Mouse (Mus musculus): ENCODE measurements around the gene C130074G19Rik. TPM values are rescaled to one million over a fixed set of nuclear protein-coding genes. Genes with fewer than 3 reads are reported as not detected.

Gene C130074G19Rik
- 1.9 and 2.3 TPM in 2 replicates for polyA plus RNA-seq (2015; fragmentation: Nextera tagmentation; extraction: Ambion mirVana)

DNA sequence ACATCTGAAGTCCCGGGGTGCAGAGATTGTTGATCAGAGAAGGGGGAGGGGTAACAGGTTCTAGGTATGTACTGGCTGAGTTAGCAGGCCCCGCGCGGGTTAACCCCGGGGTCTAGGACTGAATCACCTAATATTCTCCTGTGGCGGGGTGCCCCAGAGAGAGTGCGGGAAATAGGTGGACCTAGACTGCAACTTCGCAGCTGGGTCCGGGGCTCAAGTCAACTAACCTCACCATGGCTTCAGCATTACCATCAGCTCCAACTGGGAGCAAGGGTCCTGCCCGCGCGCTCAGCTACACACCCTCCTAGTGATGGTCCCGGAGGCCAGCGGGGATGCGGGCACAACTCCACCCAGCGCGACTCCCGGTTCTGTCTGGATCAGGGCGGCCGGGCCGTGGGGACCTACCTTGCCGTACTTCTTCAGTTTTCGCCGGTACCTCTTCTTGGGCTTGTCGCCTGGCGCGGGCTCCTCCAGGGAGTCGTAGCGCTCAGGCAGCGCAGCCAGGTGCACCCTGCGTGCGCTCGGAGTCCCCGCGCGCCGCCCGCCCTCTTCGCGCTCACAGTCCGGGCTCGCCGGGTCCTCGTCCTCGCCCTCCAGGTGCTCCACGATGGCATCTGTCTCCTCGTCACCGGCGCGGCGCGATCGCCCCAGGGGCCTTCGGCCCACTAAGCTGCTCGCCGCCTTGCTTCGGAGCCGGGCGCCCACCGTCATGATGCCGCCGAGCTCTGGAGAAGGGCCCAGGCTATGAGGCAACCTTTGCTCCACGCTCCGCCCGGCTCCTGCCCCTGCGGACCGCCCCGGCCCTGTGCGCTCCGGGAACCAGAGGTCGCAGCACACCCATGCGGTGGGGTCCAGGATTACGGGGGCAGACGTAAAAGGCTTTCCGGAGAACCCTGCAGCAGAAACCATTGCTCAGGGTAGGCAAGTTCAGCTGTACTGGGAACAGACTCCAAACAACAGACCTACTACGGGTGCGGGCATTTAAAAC lies at the start of gene C130074G19Rik:
Gene C130074G19Rik, minus strand, starts transcription at position 938 of the 988 bp plus-strand sequence.
- Histone ChIP-seq H3K27ac (no peak within 1 kb of the TSS), H3K4me2 (peak within 1 kb of the TSS; percentile 71), H3K4me3 (peak within 1 kb of the TSS; percentile 43), H3K4me1 (peaks cover 21% of the 10 kb centered on the region), H3K9me3 (no peaks in the 10 kb centered on the region), H3K36me3 (no peaks in the 10 kb centered on the region), H3K27me3 (peaks cover 28% of the 10 kb centered on the region), H3K9ac (0 out of 2 replicates have a peak within 1 kb of the TSS, but pooled peaks have one; percentile 15)
- WGBS: 2% methylated on average over 77 of the region's 77 CpGs
- no peak for ATAC-seq (ENCODE audit: insufficient number of reproducible peaks, low FRiP score, low TSS enrichment, low read depth)

GRCm38 (mm10) chr1:184931097-184931496 lies 48.1 kb upstream of the C130074G19Rik start:
- ATAC-seq (ENCODE audit: insufficient number of reproducible peaks, low FRiP score, low TSS enrichment, low read depth): no peak
- no peak overlapping the region for H3K27ac ChIP-seq
- H3K9ac ChIP-seq: no peak overlapping the region
- H3K9me3 ChIP-seq: no peaks in the 10 kb centered on the region
- H3K4me1 ChIP-seq: peaks cover 4% of the 10 kb centered on the region; the same call in 1 of the 2 replicates
- H3K27me3 ChIP-seq: no peaks in the 10 kb centered on the region
- H3K36me3 ChIP-seq: peaks cover 9% of the 10 kb centered on the region; the same call in 1 of the 2 replicates
- no peak overlapping the region for H3K4me3 ChIP-seq
- no peak overlapping the region for H3K4me2 ChIP-seq
- WGBS: 86% methylated on average over 6 of the region's 6 CpGs

GRCm38 (mm10) chr1:184928382-184928781 lies 45.4 kb upstream of the C130074G19Rik start:
- ATAC-seq (ENCODE audit: insufficient number of reproducible peaks, low FRiP score, low TSS enrichment, low read depth): no peak
- Histone ChIP-seq H3K4me1 (no peaks in the 10 kb centered on the region), H3K27ac (no peak overlapping the region), H3K36me3 (peaks cover 9% of the 10 kb centered on the region; the same call in 1 of the 2 replicates), H3K4me3 (no peak overlapping the region), H3K9ac (no peak overlapping the region), H3K27me3 (no peaks in the 10 kb centered on the region), H3K9me3 (no peaks in the 10 kb centered on the region), H3K4me2 (no peak overlapping the region)
- WGBS: 62% methylated on average over 1 of the region's 1 CpGs

DNA sequence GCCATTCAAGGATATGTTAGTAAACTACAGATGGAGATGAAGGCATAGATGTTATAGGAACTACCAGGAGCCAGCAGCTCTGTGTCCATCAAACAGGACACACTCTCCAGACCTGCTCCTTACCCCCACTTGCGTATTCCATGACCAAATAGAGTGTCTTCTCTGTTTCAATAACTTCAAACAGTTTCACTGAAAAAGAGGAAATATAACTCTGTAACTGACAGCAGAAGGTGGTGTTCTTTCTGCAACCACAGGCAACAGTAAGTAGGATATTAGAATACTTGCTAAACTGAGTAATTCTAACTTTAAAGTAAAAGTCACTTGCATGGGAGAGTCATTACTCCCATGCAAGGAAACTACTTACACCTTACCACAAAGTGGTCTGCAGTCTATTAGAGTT lies 44.9 kb upstream of the C130074G19Rik start:
- Histone ChIP-seq H3K27me3 (no peaks in the 10 kb centered on the region), H3K36me3 (peaks cover 14% of the 10 kb centered on the region), H3K4me1 (no peaks in the 10 kb centered on the region), H3K9me3 (no peaks in the 10 kb centered on the region), H3K4me2 (no peak overlapping the region), H3K4me3 (no peak overlapping the region), H3K27ac (no peak overlapping the region), H3K9ac (no peak overlapping the region)
- WGBS: 93% methylated on average over 1 of the region's 1 CpGs
- ATAC-seq (ENCODE audit: insufficient number of reproducible peaks, low FRiP score, low TSS enrichment, low read depth): no peak

- Histone ChIP-seq H3K9ac (no peak overlapping the region), H3K4me1 (no peaks in the 10 kb centered on the region), H3K9me3 (no peaks in the 10 kb centered on the region), H3K4me2 (no peak overlapping the region), H3K27me3 (no peaks in the 10 kb centered on the region), H3K36me3 (peaks cover 27% of the 10 kb centered on the region), H3K4me3 (no peak overlapping the region), H3K27ac (no peak overlapping the region)
- 83% methylated on average over 13 of the region's 13 CpGs for WGBS
- no peak for ATAC-seq (ENCODE audit: insufficient number of reproducible peaks, low FRiP score, low TSS enrichment, low read depth)
Measured at GRCm38 (mm10) chr1:184922824-184923223, 39.8 kb upstream of the C130074G19Rik start.

GRCm38 (mm10) chr1:184920057-184920456 lies 37.0 kb upstream of the C130074G19Rik start:
- peaks cover 31% of the 10 kb centered on the region for H3K36me3 ChIP-seq
- 78% methylated on average over 5 of the region's 5 CpGs for WGBS
- H3K27me3 ChIP-seq: no peaks in the 10 kb centered on the region
- no peak overlapping the region for H3K9ac ChIP-seq
- H3K9me3 ChIP-seq: no peaks in the 10 kb centered on the region
- H3K4me1 ChIP-seq: no peaks in the 10 kb centered on the region
- H3K4me2 ChIP-seq: no peak overlapping the region
- no peak overlapping the region for H3K27ac ChIP-seq
- no peak overlapping the region for H3K4me3 ChIP-seq
- no peak for ATAC-seq (ENCODE audit: insufficient number of reproducible peaks, low FRiP score, low TSS enrichment, low read depth)

DNA sequence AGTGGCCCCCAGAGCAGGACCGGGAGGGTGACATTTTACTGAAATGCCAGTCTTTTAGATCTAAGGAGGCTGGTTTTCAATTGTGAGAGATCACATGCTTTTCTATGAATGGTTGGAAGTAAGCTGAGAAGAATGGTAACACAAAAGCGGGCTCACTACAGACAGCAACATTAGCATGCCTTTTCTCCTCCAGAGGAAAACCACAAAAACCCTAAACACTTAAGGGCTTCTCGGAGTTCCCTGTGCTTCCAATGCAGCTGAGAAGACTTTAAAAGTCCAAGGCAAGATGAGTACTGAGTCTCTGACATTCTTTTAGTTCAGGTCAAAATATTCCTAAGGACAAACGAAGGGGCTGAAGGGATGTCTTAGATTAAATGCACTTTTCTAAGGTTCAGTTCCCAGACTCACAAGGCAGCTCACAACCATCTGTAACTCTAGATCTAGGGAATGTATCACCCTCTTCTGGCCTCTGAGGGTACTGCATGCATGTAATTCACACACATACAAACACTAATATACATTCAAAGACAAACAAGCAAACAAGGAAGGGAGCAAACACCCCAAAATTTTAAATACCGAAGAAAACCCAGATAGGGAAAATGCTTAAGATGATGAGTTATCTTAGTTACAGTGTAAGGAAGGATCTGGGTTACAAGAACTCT lies 35.3 kb upstream of the C130074G19Rik start:
- Histone ChIP-seq H3K36me3 (peaks cover 37% of the 10 kb centered on the region), H3K4me2 (no peak overlapping the region), H3K9ac (no peak overlapping the region), H3K4me3 (no peak overlapping the region), H3K9me3 (no peaks in the 10 kb centered on the region), H3K27me3 (no peaks in the 10 kb centered on the region), H3K4me1 (no peaks in the 10 kb centered on the region), H3K27ac (no peak overlapping the region)
- WGBS: 90% methylated on average over 5 of the region's 5 CpGs
- no peak for ATAC-seq (ENCODE audit: insufficient number of reproducible peaks, low FRiP score, low TSS enrichment, low read depth)

- H3K27me3 ChIP-seq: no peaks in the 10 kb centered on the region
- H3K4me2 ChIP-seq: no peak overlapping the region
- no peaks in the 10 kb centered on the region for H3K9me3 ChIP-seq
- H3K4me1 ChIP-seq: no peaks in the 10 kb centered on the region; the same call in 1 of the 2 replicates
- 91% methylated on average over 18 of the region's 18 CpGs for WGBS
- ATAC-seq (ENCODE audit: insufficient number of reproducible peaks, low FRiP score, low TSS enrichment, low read depth): no peak
- no peak overlapping the region for H3K27ac ChIP-seq
- H3K36me3 ChIP-seq: peaks cover 50% of the 10 kb centered on the region
- H3K4me3 ChIP-seq: no peak overlapping the region
- no peak overlapping the region for H3K9ac ChIP-seq
Measured at GRCm38 (mm10) chr1:184912336-184912735, 29.3 kb upstream of the C130074G19Rik start.

- Histone ChIP-seq H3K9ac (no peak overlapping the region), H3K4me1 (no peaks in the 10 kb centered on the region; the same call in 1 of the 2 replicates), H3K4me2 (no peak overlapping the region), H3K27me3 (no peaks in the 10 kb centered on the region), H3K27ac (no peak overlapping the region), H3K9me3 (no peaks in the 10 kb centered on the region), H3K36me3 (peaks cover 50% of the 10 kb centered on the region), H3K4me3 (no peak overlapping the region)
- WGBS: 70% methylated on average over 6 of the region's 6 CpGs
- no peak for ATAC-seq (ENCODE audit: insufficient number of reproducible peaks, low FRiP score, low TSS enrichment, low read depth)
Measured at GRCm38 (mm10) chr1:184911861-184912260, 28.8 kb upstream of the C130074G19Rik start.

GRCm38 (mm10) chr1:184908558-184908957 lies 25.5 kb upstream of the C130074G19Rik start:
- ATAC-seq (ENCODE audit: insufficient number of reproducible peaks, low FRiP score, low TSS enrichment, low read depth): no peak
- H3K4me3 ChIP-seq: no peak overlapping the region
- H3K9ac ChIP-seq: no peak overlapping the region
- no peaks in the 10 kb centered on the region; the same call in 1 of the 2 replicates for H3K4me1 ChIP-seq
- H3K27ac ChIP-seq: no peak overlapping the region
- no peaks in the 10 kb centered on the region for H3K27me3 ChIP-seq
- no peaks in the 10 kb centered on the region for H3K9me3 ChIP-seq
- H3K4me2 ChIP-seq: no peak overlapping the region
- WGBS: 71% methylated on average over 9 of the region's 9 CpGs
- H3K36me3 ChIP-seq: peaks cover 67% of the 10 kb centered on the region

DNA sequence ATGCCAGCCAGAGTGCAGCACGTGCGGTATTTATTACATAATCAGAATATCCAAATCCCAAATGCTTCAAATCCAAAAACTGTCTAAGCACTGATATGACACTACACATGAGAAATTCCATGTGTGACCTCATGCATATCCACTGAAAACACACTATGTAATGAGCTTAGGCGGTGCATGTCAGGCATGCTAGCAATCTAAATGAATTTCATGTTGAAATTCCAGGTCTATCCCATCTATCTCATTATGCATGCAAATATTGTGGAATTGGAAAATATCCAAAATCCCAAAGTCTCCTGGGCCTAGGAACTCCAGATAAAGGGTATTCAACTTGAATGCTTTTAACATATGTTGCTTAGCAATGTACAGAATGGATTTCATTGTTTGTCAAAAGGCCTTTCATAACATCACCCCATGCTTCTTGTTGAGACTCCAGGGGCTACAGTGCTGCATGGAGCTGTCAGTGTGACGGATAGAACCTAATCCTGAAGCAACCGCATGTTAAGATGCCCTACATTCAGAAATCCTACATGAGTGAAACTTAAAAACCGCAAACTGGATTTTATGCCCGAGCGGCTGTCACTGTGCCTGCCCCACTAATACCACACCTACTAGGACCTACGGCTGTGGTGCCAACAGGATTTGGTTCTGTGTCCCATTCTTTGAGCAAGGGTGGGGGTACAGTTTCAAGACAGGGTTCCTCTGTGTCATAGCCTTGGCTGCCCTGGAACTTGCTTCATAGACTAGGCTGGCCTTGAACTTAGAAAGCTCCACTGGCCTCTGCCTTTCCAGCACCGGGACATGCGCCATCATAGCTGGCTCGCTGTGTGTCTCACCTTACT lies 23.1 kb upstream of the C130074G19Rik start:
- no peaks in the 10 kb centered on the region for H3K9me3 ChIP-seq
- no peak overlapping the region for H3K4me3 ChIP-seq
- peaks cover 60% of the 10 kb centered on the region for H3K36me3 ChIP-seq
- no peak overlapping the region for H3K4me2 ChIP-seq
- no peaks in the 10 kb centered on the region for H3K4me1 ChIP-seq
- H3K27ac ChIP-seq: no peak overlapping the region
- no peak for ATAC-seq (ENCODE audit: insufficient number of reproducible peaks, low FRiP score, low TSS enrichment, low read depth)
- no peaks in the 10 kb centered on the region for H3K27me3 ChIP-seq
- H3K9ac ChIP-seq: no peak overlapping the region
- 85% methylated on average over 12 of the region's 12 CpGs for WGBS

All from limb, embryonic 15.5 days (tissue).